Mouse (Mus musculus): Measurements from ENCODE around the gene Arhgef10l. TPM values are rescaled to one million over a fixed set of nuclear protein-coding genes. Genes with fewer than 3 reads are reported as not detected.

Arhgef10l gene
- polyA plus RNA-seq, 1 experiment from 2014 or later: 31.2 TPM

- no peak overlapping the region for H3K27ac ChIP-seq
- H3K4me3 ChIP-seq: no peak overlapping the region
- H3K4me2 ChIP-seq (replicated peaks): no peak overlapping the region
- H3K9me3 ChIP-seq (replicated peaks): peaks cover 18% of the 10 kb centered on the region
- H3K9ac ChIP-seq: no peak overlapping the region
- no peak for ATAC-seq (ENCODE audit: low FRiP score)
- peaks cover 93% of the 10 kb centered on the region for H3K36me3 ChIP-seq
- WGBS: 85% methylated on average over 10 of the region's 10 CpGs
- H3K27me3 ChIP-seq: no peaks in the 10 kb centered on the region
- H3K4me1 ChIP-seq: no peaks in the 10 kb centered on the region
Measured at GRCm38 (mm10) chr4:140562461-140563178, 103.2 kb downstream of the Arhgef10l start.

GRCm38 (mm10) chr4:140561744-140562143 lies 104.1 kb downstream of the Arhgef10l start:
- no peak overlapping the region for H3K27ac ChIP-seq
- ATAC-seq (ENCODE audit: low FRiP score): no peak
- no peak overlapping the region for H3K4me3 ChIP-seq
- H3K4me1 ChIP-seq: no peaks in the 10 kb centered on the region
- 95% methylated on average over 3 of the region's 3 CpGs for WGBS
- H3K4me2 ChIP-seq (replicated peaks): no peak overlapping the region
- no peak overlapping the region for H3K9ac ChIP-seq
- peaks cover 14% of the 10 kb centered on the region for H3K9me3 ChIP-seq (replicated peaks)
- H3K27me3 ChIP-seq: no peaks in the 10 kb centered on the region
- peaks cover 90% of the 10 kb centered on the region for H3K36me3 ChIP-seq

GRCm38 (mm10) chr4:140559862-140560261 lies 106.0 kb downstream of the Arhgef10l start:
- no peak for ATAC-seq (ENCODE audit: low FRiP score)
- Histone ChIP-seq H3K36me3 (peaks cover 80% of the 10 kb centered on the region), H3K27me3 (no peaks in the 10 kb centered on the region), H3K9ac (no peak overlapping the region), H3K4me3 (no peak overlapping the region), H3K9me3 (replicated peaks) (peaks cover 14% of the 10 kb centered on the region), H3K4me2 (replicated peaks) (no peak overlapping the region), H3K4me1 (peaks cover 5% of the 10 kb centered on the region), H3K27ac (no peak overlapping the region)
- 88% methylated on average over 4 of the region's 4 CpGs for WGBS

GRCm38 (mm10) chr4:140558193-140558592 lies 107.6 kb downstream of the Arhgef10l start:
- no peaks in the 10 kb centered on the region for H3K27me3 ChIP-seq
- H3K9ac ChIP-seq: no peak overlapping the region
- 87% methylated on average over 5 of the region's 5 CpGs for WGBS
- H3K27ac ChIP-seq: no peak overlapping the region
- H3K4me1 ChIP-seq: peaks cover 5% of the 10 kb centered on the region
- H3K4me2 ChIP-seq (replicated peaks): no peak overlapping the region
- H3K36me3 ChIP-seq: peaks cover 75% of the 10 kb centered on the region
- H3K9me3 ChIP-seq (replicated peaks): peaks cover 14% of the 10 kb centered on the region
- ATAC-seq (ENCODE audit: low FRiP score): no peak
- no peak overlapping the region for H3K4me3 ChIP-seq

GRCm38 (mm10) chr4:140556561-140556960 lies 109.3 kb downstream of the Arhgef10l start:
- peaks cover 75% of the 10 kb centered on the region for H3K36me3 ChIP-seq
- no peaks in the 10 kb centered on the region for H3K27me3 ChIP-seq
- H3K4me3 ChIP-seq: no peak overlapping the region
- H3K9me3 ChIP-seq (replicated peaks): peaks cover 5% of the 10 kb centered on the region
- 77% methylated on average over 10 of the region's 10 CpGs for WGBS
- H3K4me2 ChIP-seq (replicated peaks): no peak overlapping the region
- H3K4me1 ChIP-seq: peaks cover 5% of the 10 kb centered on the region
- no peak overlapping the region for H3K9ac ChIP-seq
- ATAC-seq (ENCODE audit: low FRiP score): no peak
- H3K27ac ChIP-seq: peak overlapping the region; percentile 57; the same call in 1 of the 2 replicates

- Histone ChIP-seq H3K9me3 (replicated peaks) (no peaks in the 10 kb centered on the region), H3K4me3 (no peak overlapping the region), H3K36me3 (peaks cover 75% of the 10 kb centered on the region), H3K4me2 (replicated peaks) (no peak overlapping the region), H3K9ac (no peak overlapping the region), H3K27ac (no peak overlapping the region), H3K4me1 (peaks cover 5% of the 10 kb centered on the region), H3K27me3 (no peaks in the 10 kb centered on the region)
- 57% methylated on average over 7 of the region's 7 CpGs for WGBS
- ATAC-seq (ENCODE audit: low FRiP score): 0 out of 2 replicates have a peak, but pooled peaks have one; percentile 5
Measured at GRCm38 (mm10) chr4:140555273-140555672, 110.5 kb downstream of the Arhgef10l start.

- 78% methylated on average over 4 of the region's 4 CpGs for WGBS
- no peak overlapping the region for H3K4me3 ChIP-seq
- no peak overlapping the region for H3K9ac ChIP-seq
- peaks cover 5% of the 10 kb centered on the region for H3K4me1 ChIP-seq
- no peak overlapping the region for H3K27ac ChIP-seq
- no peaks in the 10 kb centered on the region for H3K9me3 ChIP-seq (replicated peaks)
- H3K27me3 ChIP-seq: no peaks in the 10 kb centered on the region
- no peak for ATAC-seq (ENCODE audit: low FRiP score)
- H3K36me3 ChIP-seq: peaks cover 79% of the 10 kb centered on the region
- H3K4me2 ChIP-seq (replicated peaks): no peak overlapping the region
Measured at GRCm38 (mm10) chr4:140554552-140554951, 111.3 kb downstream of the Arhgef10l start.

DNA sequence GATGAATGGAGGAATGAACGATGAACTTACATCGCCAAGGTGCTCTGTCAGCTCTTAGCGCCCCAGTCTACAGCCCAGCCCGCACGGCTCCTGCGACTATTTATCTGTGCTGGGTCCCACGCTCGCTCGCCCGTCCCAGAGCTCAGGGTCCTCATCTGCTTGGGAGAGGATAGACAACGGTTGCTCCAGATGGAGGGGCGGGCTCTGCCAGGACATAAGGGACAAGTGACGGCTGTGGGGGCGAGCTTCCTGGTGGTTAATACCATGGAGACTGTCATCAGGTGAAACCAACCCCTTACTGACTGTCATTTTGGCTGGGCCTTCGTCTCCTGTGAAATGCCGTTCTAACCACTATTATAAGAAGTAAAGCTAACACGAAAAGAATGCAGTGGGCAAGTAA lies 114.0 kb downstream of the Arhgef10l start:
- 83% methylated on average over 17 of the region's 17 CpGs for WGBS
- no peak overlapping the region for H3K4me3 ChIP-seq
- no peak for ATAC-seq (ENCODE audit: low FRiP score)
- H3K27me3 ChIP-seq: no peaks in the 10 kb centered on the region
- no peak overlapping the region for H3K27ac ChIP-seq
- no peak overlapping the region for H3K9ac ChIP-seq
- peaks cover 8% of the 10 kb centered on the region for H3K4me1 ChIP-seq
- H3K36me3 ChIP-seq: peaks cover 60% of the 10 kb centered on the region
- H3K4me2 ChIP-seq (replicated peaks): no peak overlapping the region
- no peaks in the 10 kb centered on the region for H3K9me3 ChIP-seq (replicated peaks)

DNA sequence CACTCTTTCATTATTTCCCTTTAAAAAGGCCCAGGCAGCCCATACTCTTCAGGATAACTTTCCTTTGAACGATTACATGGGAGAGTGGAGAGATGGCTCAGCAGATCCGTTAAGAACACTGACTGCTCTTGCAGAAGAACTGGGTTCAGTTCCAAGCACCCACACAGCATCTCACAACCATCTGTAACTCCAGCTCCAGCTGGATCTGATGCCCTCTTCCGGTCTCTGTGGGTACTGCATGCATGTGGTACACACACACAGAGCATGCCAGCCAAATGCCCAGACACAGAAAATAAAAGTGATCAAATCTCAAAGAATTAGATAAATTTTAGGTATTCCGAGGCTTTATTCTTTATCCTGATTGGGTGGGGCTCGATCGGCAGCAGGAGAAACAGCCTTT lies 115.1 kb downstream of the Arhgef10l start:
- Histone ChIP-seq H3K27ac (no peak overlapping the region), H3K9me3 (replicated peaks) (no peaks in the 10 kb centered on the region), H3K4me2 (replicated peaks) (no peak overlapping the region), H3K27me3 (no peaks in the 10 kb centered on the region), H3K4me3 (no peak overlapping the region), H3K4me1 (0 out of 2 replicates have a peak, but pooled peaks cover 3% of the 10 kb centered on the region), H3K9ac (no peak overlapping the region), H3K36me3 (peaks cover 61% of the 10 kb centered on the region)
- ATAC-seq (ENCODE audit: low FRiP score): no peak
- 90% methylated on average over 6 of the region's 6 CpGs for WGBS

DNA sequence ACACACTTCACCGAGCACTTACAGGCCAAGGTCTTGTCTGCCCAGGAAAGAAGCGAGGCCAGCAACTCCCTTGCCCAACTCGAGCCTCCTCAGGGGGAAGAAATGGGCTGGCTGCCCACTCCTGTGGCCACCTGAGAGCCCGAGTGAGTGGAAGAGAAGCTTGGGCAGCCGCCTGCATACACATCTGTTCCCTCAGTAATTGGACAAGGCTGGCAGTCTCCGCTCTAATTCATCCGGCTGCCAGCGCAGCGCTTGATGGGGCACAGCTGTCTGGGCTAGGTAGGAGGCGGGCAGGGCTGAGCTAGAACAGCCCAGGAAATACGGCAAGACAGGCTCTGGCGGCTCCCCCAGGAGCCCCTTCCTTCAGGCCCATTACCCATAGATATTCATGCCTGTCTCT lies 115.8 kb downstream of the Arhgef10l start:
- H3K36me3 ChIP-seq: peaks cover 60% of the 10 kb centered on the region
- ATAC-seq (ENCODE audit: low FRiP score): peak; percentile 59
- WGBS: 73% methylated on average over 12 of the region's 12 CpGs

GRCm38 (mm10) chr4:140547488-140547887 lies 118.3 kb downstream of the Arhgef10l start:
- no peak overlapping the region for H3K9ac ChIP-seq
- peak; percentile 23; the same call in 1 of the 2 replicates for ATAC-seq (ENCODE audit: low FRiP score)
- WGBS: 30% methylated on average over 7 of the region's 7 CpGs
- H3K27me3 ChIP-seq: no peaks in the 10 kb centered on the region
- H3K4me1 ChIP-seq: 0 out of 2 replicates have a peak, but pooled peaks cover 3% of the 10 kb centered on the region
- no peak overlapping the region for H3K4me2 ChIP-seq (replicated peaks)
- H3K36me3 ChIP-seq: peaks cover 64% of the 10 kb centered on the region
- H3K27ac ChIP-seq: no peak overlapping the region
- H3K9me3 ChIP-seq (replicated peaks): no peaks in the 10 kb centered on the region
- H3K4me3 ChIP-seq: no peak overlapping the region

More for the DNA sequence above, 115.8 kb downstream of the Arhgef10l start:
- H3K4me3 ChIP-seq: no peak overlapping the region
- no peak overlapping the region for H3K4me2 ChIP-seq (replicated peaks)
- H3K9ac ChIP-seq: no peak overlapping the region
- H3K4me1 ChIP-seq: 0 out of 2 replicates have a peak, but pooled peaks cover 3% of the 10 kb centered on the region
- no peaks in the 10 kb centered on the region for H3K27me3 ChIP-seq
- no peaks in the 10 kb centered on the region for H3K9me3 ChIP-seq (replicated peaks)
- peak overlapping the region; percentile 40 for H3K27ac ChIP-seq

DNA sequence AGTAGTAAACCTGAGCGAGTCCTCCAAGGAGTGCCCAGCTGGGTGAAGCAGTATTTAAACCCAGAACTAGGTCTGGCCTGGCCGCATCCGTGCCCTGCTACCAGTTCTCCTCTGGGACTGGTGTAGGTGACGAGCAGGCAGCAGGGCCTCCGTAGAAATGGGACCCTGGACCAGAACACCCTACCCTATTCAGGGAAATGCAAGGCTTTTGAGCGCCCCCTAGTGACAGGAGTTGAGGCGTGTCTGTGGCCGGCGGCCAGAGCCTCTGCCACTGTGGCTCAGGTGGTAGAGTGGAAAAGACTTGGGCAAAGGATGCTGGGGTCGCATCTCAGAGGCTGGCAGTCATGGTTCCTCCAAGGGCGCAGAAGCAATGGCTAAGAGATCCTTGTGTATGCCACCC lies 126.7 kb downstream of the Arhgef10l start:
- Histone ChIP-seq H3K27me3 (no peaks in the 10 kb centered on the region), H3K27ac (no peak overlapping the region), H3K9ac (no peak overlapping the region), H3K4me1 (peaks cover under 1% of the 10 kb centered on the region; the same call in 1 of the 2 replicates), H3K36me3 (peaks cover 43% of the 10 kb centered on the region), H3K4me3 (no peak overlapping the region), H3K4me2 (replicated peaks) (no peak overlapping the region), H3K9me3 (replicated peaks) (no peaks in the 10 kb centered on the region)
- peak; percentile 69 for ATAC-seq (ENCODE audit: low FRiP score)
- WGBS: 33% methylated on average over 11 of the region's 11 CpGs

- no peak overlapping the region for H3K4me3 ChIP-seq
- no peak overlapping the region for H3K4me2 ChIP-seq (replicated peaks)
- peaks cover 15% of the 10 kb centered on the region for H3K4me1 ChIP-seq
- peaks cover 36% of the 10 kb centered on the region for H3K36me3 ChIP-seq
- no peak for ATAC-seq (ENCODE audit: low FRiP score)
- no peak overlapping the region for H3K9ac ChIP-seq
- no peak overlapping the region for H3K27ac ChIP-seq
- 74% methylated on average over 5 of the region's 5 CpGs for WGBS
- H3K27me3 ChIP-seq: no peaks in the 10 kb centered on the region
- H3K9me3 ChIP-seq (replicated peaks): no peaks in the 10 kb centered on the region
Measured at GRCm38 (mm10) chr4:140537561-140538021, 128.2 kb downstream of the Arhgef10l start.

Measured in hindbrain, embryonic 12.5 days (tissue).